Mouse (Mus musculus) MEL (cell line): ENCODE measurements around the gene Flcn. TPM values are rescaled to one million over a fixed set of nuclear protein-coding genes. Genes with fewer than 3 reads are reported as not detected.

Experiments
- DNase-seq: peaks from one replicate; pipeline ENCODE4 v3.0.0; 2011; ENCODE audit warnings: low read depth, low spot score
- H3K27ac ChIP-seq: 2 replicates; pipeline ENCODE4 v1.5.1; 2012; ENCODE audit warnings: low read depth, mild to moderate bottlenecking, control low read depth, low read length, moderate library complexity; ENCODE audit not compliant: control insufficient read depth
- H3K27me3 ChIP-seq, 2 experiments: fragments of 150-350 bp in 1 of 2; sonication (generic) in 1 of 2; 2 replicates each; pipeline ENCODE4 v1.6.1; 2012; ENCODE audit warnings: low read length in 2 of 2, mild to moderate bottlenecking in 2 of 2, improper control_type of control experiment in 1 of 2, moderate library complexity in 1 of 2; ENCODE audit not compliant: insufficient read depth in 2 of 2, control insufficient read depth in 1 of 2
- H3K36me3 ChIP-seq, 2 experiments: 2 replicates each; pipeline ENCODE4 v1.6.1; 2012 to 2014; ENCODE audit warnings: low read length in 2 of 2, improper control_type of control experiment in 1 of 2, inconsistent platforms in 1 of 2, mild to moderate bottlenecking in 1 of 2; ENCODE audit not compliant: insufficient read depth in 2 of 2, control insufficient read depth in 1 of 2
- H3K4me1 ChIP-seq, 2 experiments: fragments of 150-350 bp in 1 of 2; sonication (generic) in 1 of 2; 2 replicates each; pipeline ENCODE4 v1.6.1; 2012; ENCODE audit warnings: low read length in 2 of 2, improper control_type of control experiment in 1 of 2, mild to moderate bottlenecking in 1 of 2; ENCODE audit not compliant: insufficient read depth in 2 of 2, control insufficient read depth in 1 of 2
- H3K4me3 ChIP-seq, 2 experiments: fragments of 150-350 bp in 1 of 2; sonication (generic) in 1 of 2; 2 replicates each; pipeline ENCODE4 v1.5.1; 2012; ENCODE audit warnings: low read depth in 2 of 2, low read length in 2 of 2, mild to moderate bottlenecking in 2 of 2, moderate library complexity in 2 of 2, control low read depth in 1 of 2, improper control_type of control experiment in 1 of 2; ENCODE audit not compliant: control insufficient read depth in 1 of 2, insufficient read depth in 1 of 2
- H3K79me2 ChIP-seq: 2 replicates; pipeline ENCODE4 v1.6.1; 2012; ENCODE audit warnings: mild to moderate bottlenecking, low read length, moderate library complexity; ENCODE audit not compliant: control insufficient read depth, poor library complexity, insufficient read depth
- H3K9ac ChIP-seq: 2 replicates; pipeline ENCODE4 v1.6.1; 2012; ENCODE audit warnings: low read depth, mild to moderate bottlenecking, control low read depth, low read length, moderate library complexity; ENCODE audit not compliant: control insufficient read depth, poor library complexity, severe bottlenecking
- H3K9me3 ChIP-seq: fragments of 150-350 bp; sonication (generic); replicated peaks from 2 replicates; pipeline ENCODE4 v1.6.1; 2012; ENCODE audit warnings: mild to moderate bottlenecking, low read length, improper control_type of control experiment, moderate library complexity; ENCODE audit not compliant: insufficient read depth
- BHLHE40 ChIP-seq: IDR thresholded peaks from 2 replicates; pipeline ENCODE4 v1.6.1; 2012; ENCODE audit warnings: low read depth, mild to moderate bottlenecking, inconsistent platforms, low read length, improper control_type of control experiment, borderline replicate concordance
- CHD1 ChIP-seq: IDR thresholded peaks from 2 replicates; pipeline ENCODE4 v1.6.1; 2012; ENCODE audit warnings: low read depth, mild to moderate bottlenecking, inconsistent platforms, low read length, improper control_type of control experiment
- CTCF ChIP-seq, 3 experiments: IDR thresholded peaks in 2 of 3; conservative IDR thresholded peaks in 1 of 3; 2 replicates each; pipeline ENCODE4 v1.5.1; 2011 to 2012; ENCODE audit warnings: low read length in 3 of 3, low read depth in 2 of 3, mild to moderate bottlenecking in 2 of 3, improper control_type of control experiment in 1 of 3, inconsistent platforms in 1 of 3, mixed read lengths in 1 of 3, moderate library complexity in 1 of 3; ENCODE audit not compliant: control insufficient read depth in 1 of 3, insufficient read depth in 1 of 3, poor library complexity in 1 of 3, severe bottlenecking in 1 of 3
- E2F4 ChIP-seq: IDR thresholded peaks from 2 replicates; pipeline ENCODE4 v1.6.1; 2011; ENCODE audit warnings: low read depth, low read length, improper control_type of control experiment, borderline replicate concordance
- EP300 ChIP-seq, 2 experiments: IDR thresholded peaks; 2 replicates each; pipeline ENCODE4 v1.6.1; 2011; ENCODE audit warnings: improper control_type of control experiment in 2 of 2, low read length in 2 of 2, low read depth in 1 of 2, mild to moderate bottlenecking in 1 of 2
- ETS1 ChIP-seq: IDR thresholded peaks from 2 replicates; pipeline ENCODE4 v1.6.1; 2012; ENCODE audit warnings: low read depth, mild to moderate bottlenecking, inconsistent platforms, low read length, improper control_type of control experiment, moderate library complexity
- GATA1 ChIP-seq: IDR thresholded peaks from 2 replicates; pipeline ENCODE4 v1.6.1; 2011; ENCODE audit warnings: low read depth, low read length, improper control_type of control experiment
- JUND ChIP-seq: IDR thresholded peaks from 2 replicates; pipeline ENCODE4 v1.6.1; 2011; ENCODE audit warnings: low read depth, mild to moderate bottlenecking, improper control_type of control experiment, low read length
- MAFK ChIP-seq: IDR thresholded peaks from 2 replicates; pipeline ENCODE4 v1.6.1; 2011; ENCODE audit warnings: low read depth, mild to moderate bottlenecking, low read length, improper control_type of control experiment, borderline replicate concordance
- MAX ChIP-seq: IDR thresholded peaks from 2 replicates; pipeline ENCODE4 v1.6.1; 2011; ENCODE audit warnings: low read length, improper control_type of control experiment
- MAZ ChIP-seq: IDR thresholded peaks from 2 replicates; pipeline ENCODE4 v1.6.1; 2012; ENCODE audit warnings: low read depth, mild to moderate bottlenecking, inconsistent platforms, low read length, improper control_type of control experiment
- MEF2A ChIP-seq: IDR thresholded peaks from 2 replicates; pipeline ENCODE4 v1.6.1; 2014; ENCODE audit warnings: low read depth, mild to moderate bottlenecking, inconsistent platforms, low read length, improper control_type of control experiment; ENCODE audit not compliant: poor library complexity, insufficient replicate concordance, severe bottlenecking; ENCODE audit errors: extremely low read depth
- MYB ChIP-seq: IDR thresholded peaks from 2 replicates; pipeline ENCODE4 v1.6.1; 2011; ENCODE audit warnings: mild to moderate bottlenecking, low read depth, low read length, improper control_type of control experiment
- POLR2A ChIP-seq, 2 experiments: IDR thresholded peaks; 2 replicates each; pipeline ENCODE4 v1.6.1; 2011 to 2012; ENCODE audit warnings: low read length in 2 of 2, mild to moderate bottlenecking in 2 of 2, control low read depth in 1 of 2, improper control_type of control experiment in 1 of 2, low read depth in 1 of 2, moderate library complexity in 1 of 2; ENCODE audit not compliant: control insufficient read depth in 1 of 2, insufficient read depth in 1 of 2, poor library complexity in 1 of 2
- SIN3A ChIP-seq: IDR thresholded peaks from 2 replicates; pipeline ENCODE4 v1.6.1; 2012; ENCODE audit warnings: low read length, improper control_type of control experiment, inconsistent platforms
- TAL1 ChIP-seq: IDR thresholded peaks from 2 replicates; pipeline ENCODE4 v1.6.1; 2012; ENCODE audit warnings: mild to moderate bottlenecking, inconsistent platforms, low read length, moderate library complexity, mixed read lengths
- TBP ChIP-seq: IDR thresholded peaks from 2 replicates; pipeline ENCODE4 v1.8.0; 2011; ENCODE audit warnings: low read depth, low read length, improper control_type of control experiment
- TCF12 ChIP-seq: IDR thresholded peaks from 2 replicates; pipeline ENCODE4 v1.6.1; 2014; ENCODE audit warnings: low read depth, mild to moderate bottlenecking, inconsistent platforms, low read length, improper control_type of control experiment, moderate library complexity
- UBTF ChIP-seq: IDR thresholded peaks from 2 replicates; pipeline ENCODE4 v1.6.1; 2012; ENCODE audit warnings: low read depth, mild to moderate bottlenecking, inconsistent platforms, low read length, improper control_type of control experiment, moderate library complexity, borderline replicate concordance; ENCODE audit not compliant: insufficient read depth
- USF1 ChIP-seq: IDR thresholded peaks from 2 replicates; pipeline ENCODE4 v1.6.1; 2014; ENCODE audit warnings: low read depth, mild to moderate bottlenecking, inconsistent platforms, low read length, improper control_type of control experiment, moderate library complexity
- ZC3H11A ChIP-seq: IDR thresholded peaks from 2 replicates; pipeline ENCODE4 v1.6.1; 2012; ENCODE audit warnings: low read depth, mild to moderate bottlenecking, inconsistent platforms, low read length, improper control_type of control experiment
- ZKSCAN1 ChIP-seq: IDR thresholded peaks from 2 replicates; pipeline ENCODE4 v1.6.1; 2012; ENCODE audit warnings: low read depth, mild to moderate bottlenecking, inconsistent platforms, low read length, improper control_type of control experiment, moderate library complexity
- ZMIZ1 ChIP-seq: IDR thresholded peaks from 2 replicates; pipeline ENCODE4 v1.6.1; 2012; ENCODE audit warnings: low read depth, mild to moderate bottlenecking, inconsistent platforms, low read length, improper control_type of control experiment, moderate library complexity
- ZNF384 ChIP-seq: IDR thresholded peaks from 2 replicates; pipeline ENCODE4 v1.6.1; 2012; ENCODE audit warnings: low read depth, mild to moderate bottlenecking, inconsistent platforms, low read length, improper control_type of control experiment
- polyA plus RNA-seq, 2 experiments: library from polyadenylated mRNA; stranded (reverse) in 1 of 2; unstranded in 1 of 2; fragments of >175 nt in 1 of 2; fragments of >200 nt in 1 of 2; gene quantifications; 2 replicates each; pipeline versions ENCODE4 v1.2.1 to v1.2.4; 2012; ENCODE audit warnings: low replicate concordance in 2 of 2, low read depth in 1 of 2; ENCODE audit not compliant: insufficient read length in 2 of 2, insufficient read depth in 1 of 2, missing spikeins in 1 of 2
- total RNA-seq: library from RNA; depleted of rRNA; stranded (reverse); fragments of 300-350 nt; gene quantifications from 2 replicates; pipeline ENCODE4 v1.2.3, GENCODE M21; 2012

Gene Flcn
- total and polyA plus RNA-seq, 3 experiments: 33.7 to 36.1 TPM; not detected in 1

GRCm38 (mm10) chr11:59745851-59746250, 64.0 kb downstream of the Flcn start:
- H3K4me1 ChIP-seq: peaks cover 10 to 13% of the 10 kb centered on the region in 2 experiments
- peak overlapping the region; percentile 70 for H3K27ac ChIP-seq
- peak; percentile 86 for DNase-seq
- H3K27me3 ChIP-seq: no peaks in the 10 kb centered on the region
- TF ChIP-seq TAL1 (no peak), GATA1 (0 out of 2 replicates have a peak, but pooled peaks have one; percentile 19), ZKSCAN1 (no peak), UBTF (no peak), ETS1 (peak; percentile 25; the same call in 1 of the 2 replicates), POLR2A (IDR thresholded peaks at IDR 0.05; ENCODE audit: control insufficient read depth in 1 of 2, insufficient read depth in 1 of 2, low read depth in 1 of 2, low read length in 2 of 2, poor library complexity in 1 of 2) (no peak), SIN3A (0 out of 2 replicates have a peak, but pooled peaks have one; percentile 59), MYB (peak; percentile 89), CTCF (IDR thresholded peaks at IDR 0.05 in 2 of 3, conservative IDR thresholded peaks at IDR 0.05 in 1 of 3; ENCODE audit: control insufficient read depth in 1 of 3, insufficient read depth in 1 of 3, low read depth in 2 of 3, low read length in 3 of 3, poor library complexity in 1 of 3, severe bottlenecking in 1 of 3) (no peak), MAX (no peak), TCF12 (0 out of 2 replicates have a peak, but pooled peaks have one; percentile 5), EP300 (IDR thresholded peaks at IDR 0.05; ENCODE audit: low read depth in 1 of 2, low read length in 2 of 2) (peak; percentile 79 to 82)
- TF ChIP-seq, all 39 proteins: peak for 6
- H3K4me3 ChIP-seq: no peak overlapping the region
- peaks cover 0 to 15% of the 10 kb centered on the region in 2 experiments; a peak in 3 of 4 replicates for H3K36me3 ChIP-seq
- no peaks in the 10 kb centered on the region for H3K79me2 ChIP-seq
- H3K9ac ChIP-seq: no peak overlapping the region
- H3K9me3 ChIP-seq: no peaks in the 10 kb centered on the region

DNA sequence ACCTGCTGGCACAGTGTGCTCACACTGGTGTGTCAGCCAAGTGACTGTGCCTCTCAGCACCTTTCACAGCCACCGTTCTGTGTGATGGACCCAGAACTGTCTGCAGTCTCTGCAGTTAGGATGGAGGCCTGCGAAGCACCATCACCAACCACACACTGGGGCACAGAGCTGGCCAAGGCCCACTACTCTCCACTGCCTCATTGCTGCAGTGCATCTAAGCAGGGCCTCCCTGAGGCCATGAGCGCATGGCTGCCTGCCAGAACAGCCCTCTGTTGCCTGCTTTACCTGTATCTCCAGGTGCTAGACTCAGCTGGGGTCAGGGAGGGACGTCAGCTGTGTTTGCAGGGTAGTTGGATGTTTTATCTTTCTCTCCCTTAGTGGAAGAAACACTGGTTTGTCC, 65.4 kb downstream of the Flcn start:
- no peaks in the 10 kb centered on the region for H3K79me2 ChIP-seq
- DNase-seq: no peak
- H3K4me1 ChIP-seq: peaks cover 19 to 23% of the 10 kb centered on the region in 2 experiments
- no peak for TF ChIP-seq USF1
- TF ChIP-seq MEF2A: no peak
- H3K27ac ChIP-seq: no peak overlapping the region
- H3K36me3 ChIP-seq: peaks cover 0 to 27% of the 10 kb centered on the region in 2 experiments; a peak in 3 of 4 replicates
- H3K9ac ChIP-seq: no peak overlapping the region
- no peaks in the 10 kb centered on the region for H3K9me3 ChIP-seq
- H3K4me3 ChIP-seq: no peak overlapping the region
- H3K27me3 ChIP-seq: no peaks in the 10 kb centered on the region

DNA sequence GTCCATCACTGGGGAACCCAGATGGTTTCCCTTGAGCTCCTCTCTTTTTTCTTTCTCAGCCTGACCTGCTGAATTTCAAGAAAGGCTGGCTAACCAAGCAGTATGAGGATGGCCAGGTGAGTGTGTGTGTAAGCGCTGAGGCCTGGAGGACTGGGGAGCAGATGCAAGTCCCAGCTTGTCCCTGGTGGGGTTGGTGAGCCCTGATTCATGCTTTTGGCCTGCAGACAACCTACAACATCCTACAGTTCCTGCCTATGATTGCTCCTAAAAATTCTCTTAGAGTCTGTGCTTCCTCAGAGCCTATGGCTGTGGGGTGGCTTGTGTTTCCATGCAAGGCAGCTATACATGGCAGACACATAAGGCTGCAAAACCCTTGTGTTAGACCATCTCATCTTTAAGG, 66.1 kb downstream of the Flcn start:
- H3K9ac ChIP-seq: no peak overlapping the region
- peaks cover 0 to 34% of the 10 kb centered on the region in 2 experiments; a peak in 3 of 4 replicates for H3K36me3 ChIP-seq

More for the DNA sequence above, 66.1 kb downstream of the Flcn start:
- Histone ChIP-seq H3K4me3 (no peak overlapping the region), H3K9me3 (no peaks in the 10 kb centered on the region), H3K27ac (no peak overlapping the region), H3K27me3 (no peaks in the 10 kb centered on the region), H3K4me1 (peaks cover 25 to 29% of the 10 kb centered on the region in 2 experiments), H3K79me2 (no peaks in the 10 kb centered on the region)
- TF ChIP-seq ETS1 (no peak), TBP (no peak), SIN3A (no peak), POLR2A (IDR thresholded peaks at IDR 0.05; ENCODE audit: control insufficient read depth in 1 of 2, insufficient read depth in 1 of 2, low read depth in 1 of 2, low read length in 2 of 2, poor library complexity in 1 of 2) (no peak), JUND (no peak), ZNF384 (no peak), MAZ (no peak), E2F4 (no peak), USF1 (no peak), ZMIZ1 (no peak), ZC3H11A (no peak), EP300 (IDR thresholded peaks at IDR 0.05; ENCODE audit: low read depth in 1 of 2, low read length in 2 of 2) (no peak), MAFK (no peak), UBTF (no peak), BHLHE40 (no peak), CHD1 (no peak), CTCF (IDR thresholded peaks at IDR 0.05 in 2 of 3, conservative IDR thresholded peaks at IDR 0.05 in 1 of 3; ENCODE audit: control insufficient read depth in 1 of 3, insufficient read depth in 1 of 3, low read depth in 2 of 3, low read length in 3 of 3, poor library complexity in 1 of 3, severe bottlenecking in 1 of 3) (no peak)
- DNase-seq: no peak
